Mouse (Mus musculus) lung, adult 18-20 months (tissue): Measurements from ENCODE around the gene 0610012G03Rik.
A peak's percentile ranks its signal among the peaks of the same experiment; 100 is the strongest.
"Not testable (repeated sequence)": the region's sequence is repeated elsewhere in the genome, so short reads cannot be mapped to it uniquely, and the experiment has no call there.

Experiments
- DNase-seq, 2 experiments: peaks; one replicate each; pipeline ENCODE4 v3.0.0; 2022; ENCODE audit warnings: mixed read lengths in 2 of 2

Gene 0610012G03Rik

GRCm38 (mm10) chr16:31948345-31948774 is at the start of gene 0610012G03Rik, which contains the start of gene Ncbp2:
Gene 0610012G03Rik, minus strand, starts transcription at chr16:31948494.
Gene Ncbp2, plus strand, starts transcription at chr16:31948513.
- peak; percentile 94 to 95 for DNase-seq

- no peak for DNase-seq
Measured at GRCm38 (mm10) chr16:31996371-31996770, 48.1 kb upstream of the 0610012G03Rik start.

- no peak for DNase-seq
Measured at GRCm38 (mm10) chr16:31993946-31994345, 45.7 kb upstream of the 0610012G03Rik start.

GRCm38 (mm10) chr16:31993195-31993594 is 44.9 kb upstream of the 0610012G03Rik start:
- DNase-seq, result no peak

GRCm38 (mm10) chr16:31992039-31992438 is 43.7 kb upstream of the 0610012G03Rik start:
- no peak for DNase-seq

- DNase-seq, result no peak
Measured at GRCm38 (mm10) chr16:31980946-31981345, 32.7 kb upstream of the 0610012G03Rik start.

- DNase-seq, result no peak
Measured at GRCm38 (mm10) chr16:31979501-31979900, 31.2 kb upstream of the 0610012G03Rik start.

- no peak for DNase-seq
Measured at GRCm38 (mm10) chr16:31975258-31975657, 27.0 kb upstream of the 0610012G03Rik start.

GRCm38 (mm10) chr16:31963224-31963623 is 14.9 kb upstream of the 0610012G03Rik start:
- no peak for DNase-seq

- DNase-seq, result no peak
Measured at GRCm38 (mm10) chr16:31947901-31948316, 385 bp downstream of the 0610012G03Rik start.

- DNase-seq, result no peak
Measured at GRCm38 (mm10) chr16:31947333-31947732, 961 bp downstream of the 0610012G03Rik start.

GRCm38 (mm10) chr16:31945986-31946385 is 2.3 kb downstream of the 0610012G03Rik start:
- DNase-seq, result not testable (repeated sequence)

- no peak for DNase-seq
Measured at GRCm38 (mm10) chr16:31945372-31945771, 2.9 kb downstream of the 0610012G03Rik start.

GRCm38 (mm10) chr16:31944698-31945255 is 3.5 kb downstream of the 0610012G03Rik start:
- DNase-seq, result no peak

GRCm38 (mm10) chr16:31943980-31944379 is 4.3 kb downstream of the 0610012G03Rik start:
- peak; percentile 62 to 68 for DNase-seq

- DNase-seq, result no peak
Measured at GRCm38 (mm10) chr16:31940586-31940985, 7.7 kb downstream of the 0610012G03Rik start.

- DNase-seq, result no peak
Measured at GRCm38 (mm10) chr16:31938856-31939255, 9.4 kb downstream of the 0610012G03Rik start.

GRCm38 (mm10) chr16:31936568-31936967 is 11.7 kb downstream of the 0610012G03Rik start:
- DNase-seq, result no peak

GRCm38 (mm10) chr16:31935091-31935979 is 13.0 kb downstream of the 0610012G03Rik start:
- no peak for DNase-seq

- DNase-seq, result no peak
Measured at GRCm38 (mm10) chr16:31934550-31935010, 13.7 kb downstream of the 0610012G03Rik start.

GRCm38 (mm10) chr16:31933751-31934549 is 14.3 kb downstream of the 0610012G03Rik start, which contains the start of gene Pigz:
Gene Pigz, plus strand, starts transcription at chr16:31933851.
- peak; percentile 38 to 39 for DNase-seq

GRCm38 (mm10) chr16:31932840-31933697 is 15.2 kb downstream of the 0610012G03Rik start:
- DNase-seq, result peak; percentile 84 to 89
